Mouse (Mus musculus): ENCODE measurements around the gene Ash1l.
A peak's percentile ranks its signal among the peaks of the same experiment; 100 is the strongest.

Gene Ash1l

GRCm38 (mm10) chr3:89091811-89092508, 141.5 kb downstream of the Ash1l start:
- no peak for DNase-seq (ENCODE audit: low spot score in 2 of 2)

GRCm38 (mm10) chr3:89092509-89093090, 142.2 kb downstream of the Ash1l start:
- no peak for DNase-seq (ENCODE audit: low spot score in 2 of 2)

- peak; percentile 79 to 84 for DNase-seq (ENCODE audit: low spot score in 2 of 2)
Measured at GRCm38 (mm10) chr3:89093175-89093574, 142.8 kb downstream of the Ash1l start, which contains the start of gene Rusc1. Gene Rusc1 (minus strand): TSS chr3:89093311.

- no peak for DNase-seq (ENCODE audit: low spot score in 2 of 2)
Measured at GRCm38 (mm10) chr3:89094021-89094420, 143.6 kb downstream of the Ash1l start.

GRCm38 (mm10) chr3:89100811-89101210, 150.4 kb downstream of the Ash1l start, which contains the start of gene Gm43738:
Gene Gm43738 (minus strand): TSS chr3:89101099.
- no peak for DNase-seq (ENCODE audit: low spot score in 2 of 2)

GRCm38 (mm10) chr3:89101459-89101811, 151.0 kb downstream of the Ash1l start:
- no peak for DNase-seq (ENCODE audit: low spot score in 2 of 2)

GRCm38 (mm10) chr3:89101812-89102494, 151.5 kb downstream of the Ash1l start, which contains the start of gene Fdps:
Gene Fdps (minus strand): TSS chr3:89101959.
- peak; percentile 98 to 99 for DNase-seq (ENCODE audit: low spot score in 2 of 2)

- DNase-seq (ENCODE audit: low spot score in 2 of 2), result no peak
Measured at GRCm38 (mm10) chr3:89102495-89103290, 152.3 kb downstream of the Ash1l start.

- DNase-seq (ENCODE audit: low spot score in 2 of 2), result no peak
Measured at GRCm38 (mm10) chr3:89103291-89103595, 152.8 kb downstream of the Ash1l start.

- DNase-seq (ENCODE audit: low spot score in 2 of 2), result no peak
Measured at GRCm38 (mm10) chr3:89106881-89107280, 156.5 kb downstream of the Ash1l start.

- no peak for DNase-seq (ENCODE audit: low spot score in 2 of 2)
Measured at GRCm38 (mm10) chr3:89107545-89107944, 157.1 kb downstream of the Ash1l start.

- DNase-seq (ENCODE audit: low spot score in 2 of 2), result no peak
Measured at GRCm38 (mm10) chr3:89108146-89108545, 157.7 kb downstream of the Ash1l start.

- no peak for DNase-seq (ENCODE audit: low spot score in 2 of 2)
Measured at GRCm38 (mm10) chr3:89113058-89113457, 162.6 kb downstream of the Ash1l start.

- no peak for DNase-seq (ENCODE audit: low spot score in 2 of 2)
Measured at GRCm38 (mm10) chr3:89115522-89115921, 165.1 kb downstream of the Ash1l start.

- peak in 1 of 2 experiments; percentile 43 for DNase-seq (ENCODE audit: low spot score in 2 of 2)
Measured at GRCm38 (mm10) chr3:89123313-89123712, 172.9 kb downstream of the Ash1l start.

- DNase-seq (ENCODE audit: low spot score in 2 of 2), result peak in 1 of 2 experiments; percentile 21
Measured at GRCm38 (mm10) chr3:89124241-89124640, 173.8 kb downstream of the Ash1l start.

GRCm38 (mm10) chr3:89125981-89126380, 175.6 kb downstream of the Ash1l start:
- no peak for DNase-seq (ENCODE audit: low spot score in 2 of 2)

Data from heart, adult 9 months (tissue).